Mouse (Mus musculus): ENCODE results near the gene Bckdk. TPM values are rescaled to one million over a fixed set of nuclear protein-coding genes. Genes with fewer than 3 reads are reported as not detected.

Gene Bckdk
- polyA plus RNA-seq, 1 experiment from 2014 or later: 145 TPM

Other genes with a start within 250 kb of the Bckdk start
- gene Bcl7c, start 195.1 kb upstream of the Bckdk start, polyA plus RNA-seq (2015; fragmentation: Nextera tagmentation; extraction: Ambion mirVana): 30.7 and 35.8 TPM in 2 replicates
- gene Ctf1, start 191.3 kb upstream of the Bckdk start, polyA plus RNA-seq (2015; fragmentation: Nextera tagmentation; extraction: Ambion mirVana): 4.6 TPM in 2 replicates
- gene Ctf2, start 171.9 kb upstream of the Bckdk start, polyA plus RNA-seq (2015; fragmentation: Nextera tagmentation; extraction: Ambion mirVana): 0.08 TPM in 1 of 2 replicates, not detected in the other
- 1.8 and 3.0 TPM in 2 replicates for gene Fbxl19, start 159.5 kb upstream of the Bckdk start, polyA plus RNA-seq (2015; fragmentation: Nextera tagmentation; extraction: Ambion mirVana)
- 15.8 and 15.9 TPM in 2 replicates for gene Orai3, start 134.3 kb upstream of the Bckdk start, polyA plus RNA-seq (2015; fragmentation: Nextera tagmentation; extraction: Ambion mirVana)
- 12.6 and 17.0 TPM in 2 replicates for gene Setd1a, start 127.4 kb upstream of the Bckdk start, polyA plus RNA-seq (2015; fragmentation: Nextera tagmentation; extraction: Ambion mirVana)
- gene Gm49388, start 118.5 kb upstream of the Bckdk start, polyA plus RNA-seq (2015; fragmentation: Nextera tagmentation; extraction: Ambion mirVana): not detected in 2 replicates
- 19.5 and 21.6 TPM in 2 replicates for gene Hsd3b7, start 103.5 kb upstream of the Bckdk start, polyA plus RNA-seq (2015; fragmentation: Nextera tagmentation; extraction: Ambion mirVana)
- gene Stx4a, start 79.8 kb upstream of the Bckdk start, polyA plus RNA-seq (2015; fragmentation: Nextera tagmentation; extraction: Ambion mirVana): 39.2 and 48.9 TPM in 2 replicates
- gene Stx1b, start 79.5 kb upstream of the Bckdk start, polyA plus RNA-seq (2015; fragmentation: Nextera tagmentation; extraction: Ambion mirVana): 1.1 and 1.7 TPM in 2 replicates
- gene Zfp646, start 27.9 kb upstream of the Bckdk start, polyA plus RNA-seq (2015; fragmentation: Nextera tagmentation; extraction: Ambion mirVana): 5.6 and 6.6 TPM in 2 replicates
- 9.7 and 10.4 TPM in 2 replicates for gene Zfp668, start 27.3 kb upstream of the Bckdk start, polyA plus RNA-seq (2015; fragmentation: Nextera tagmentation; extraction: Ambion mirVana)
- 1.4 and 1.5 TPM in 2 replicates for gene Prss53, start 13.1 kb upstream of the Bckdk start, polyA plus RNA-seq (2015; fragmentation: Nextera tagmentation; extraction: Ambion mirVana)
- gene Gm21974, start 8.6 kb upstream of the Bckdk start, polyA plus RNA-seq (2015; fragmentation: Nextera tagmentation; extraction: Ambion mirVana): not detected in 2 replicates
- 109 and 120 TPM in 2 replicates for gene Vkorc1, start 8.5 kb upstream of the Bckdk start, polyA plus RNA-seq (2015; fragmentation: Nextera tagmentation; extraction: Ambion mirVana)
- gene Kat8, start 8.4 kb downstream of the Bckdk start, polyA plus RNA-seq (2015; fragmentation: Nextera tagmentation; extraction: Ambion mirVana): 25.1 and 27.0 TPM in 2 replicates
- 1.6 and 1.8 TPM in 2 replicates for gene Prss8, start 26.0 kb downstream of the Bckdk start, polyA plus RNA-seq (2015; fragmentation: Nextera tagmentation; extraction: Ambion mirVana)
- gene Prss36, start 42.6 kb downstream of the Bckdk start, polyA plus RNA-seq (2015; fragmentation: Nextera tagmentation; extraction: Ambion mirVana): 8.4 and 8.6 TPM in 2 replicates
- 310 and 313 TPM in 2 replicates for gene Fus, start 63.4 kb downstream of the Bckdk start, polyA plus RNA-seq (2015; fragmentation: Nextera tagmentation; extraction: Ambion mirVana)
- 39.1 and 42.6 TPM in 2 replicates for gene Pycard, start 89.8 kb downstream of the Bckdk start, polyA plus RNA-seq (2015; fragmentation: Nextera tagmentation; extraction: Ambion mirVana)
- gene Trim72, start 99.9 kb downstream of the Bckdk start, polyA plus RNA-seq (2015; fragmentation: Nextera tagmentation; extraction: Ambion mirVana): 0.76 and 1.0 TPM in 2 replicates
- 0.31 and 0.51 TPM in 2 replicates for gene Itgam, start 158.6 kb downstream of the Bckdk start, polyA plus RNA-seq (2015; fragmentation: Nextera tagmentation; extraction: Ambion mirVana)
- not detected in 2 replicates for gene Gm49368, start 158.6 kb downstream of the Bckdk start, polyA plus RNA-seq (2015; fragmentation: Nextera tagmentation; extraction: Ambion mirVana)
- 0.11 and 0.15 TPM in 2 replicates for gene Itgax, start 225.5 kb downstream of the Bckdk start, polyA plus RNA-seq (2015; fragmentation: Nextera tagmentation; extraction: Ambion mirVana)